Mouse (Mus musculus): Measurements from ENCODE around the gene Abhd16b. TPM values are rescaled to one million over a fixed set of nuclear protein-coding genes. Genes with fewer than 3 reads are reported as not detected.
A peak's percentile ranks its signal among the peaks of the same experiment; 100 is the strongest.

The Abhd16b gene
- polyA plus RNA-seq (2012; rRNA removed) = 0.01 TPM in 1 of 2 replicates, not detected in the other
- polyA plus RNA-seq (2014; fragmentation: Nextera tagmentation; extraction: Ambion mirVana) = not detected in 2 replicates

DNA sequence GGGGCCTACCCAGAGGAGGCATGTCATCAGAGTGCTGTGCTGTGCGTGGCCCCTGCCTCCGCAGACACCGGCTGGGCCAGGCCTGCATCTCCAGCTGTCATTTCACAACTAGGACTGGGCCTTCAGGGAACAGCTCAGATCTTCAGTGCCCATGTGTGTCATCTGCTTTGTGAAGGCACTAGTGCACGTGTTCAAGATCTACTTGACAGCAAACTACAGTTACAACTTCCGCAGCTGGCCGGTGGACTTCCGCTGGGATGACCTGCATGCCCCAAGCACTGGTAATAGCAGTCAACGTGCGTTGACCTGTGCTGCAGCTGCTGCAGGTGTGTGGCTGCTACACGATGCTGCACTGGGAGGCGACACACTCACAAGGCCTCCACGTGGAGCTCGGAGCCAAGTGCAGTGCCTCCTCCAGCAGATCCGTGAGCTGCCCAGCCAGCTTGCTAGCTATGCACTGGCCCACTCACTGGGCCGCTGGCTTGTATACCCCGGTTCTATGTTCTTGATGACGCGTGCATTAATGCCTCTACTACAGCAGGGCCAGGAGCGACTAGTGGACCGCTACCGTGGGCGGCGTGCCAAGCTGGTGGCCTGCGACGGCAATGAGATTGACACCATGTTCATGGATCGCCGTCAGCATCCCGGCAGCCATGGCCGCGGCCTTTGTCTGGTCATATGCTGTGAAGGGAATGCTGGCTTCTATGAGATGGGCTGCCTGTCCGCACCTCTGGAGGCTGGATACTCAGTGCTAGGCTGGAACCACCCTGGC is at the start of gene Abhd16b:
Abhd16b (plus strand) TSS at position 51 of the 772 bp plus-strand sequence.
- no peaks in the 10 kb centered on the region for H3K9me3 ChIP-seq (ENCODE audit: control insufficient read depth, low read length)
- no peak for ATAC-seq (ENCODE audit: insufficient read depth)
- H3K9ac ChIP-seq (replicated peaks) = no peak within 1 kb of the TSS
- no peak for TF ChIP-seq CTCF (IDR thresholded peaks at IDR 0.05; ENCODE audit: low read depth)
- TF ChIP-seq EP300 (IDR thresholded peaks at IDR 0.05; ENCODE audit: low read depth) = no peak
- peak within 1 kb of the TSS; percentile 28 for H3K4me2 ChIP-seq (ENCODE audit: low read depth)
- H3K4me3 ChIP-seq (ENCODE audit: insufficient read depth in 1 of 2, low read depth in 2 of 2, low read length in 2 of 2) = no peak within 1 kb of the TSS
- peaks cover 2 to 11% of the 10 kb centered on the region in 2 experiments for H3K4me1 ChIP-seq (replicated peaks; ENCODE audit: control insufficient read depth in 2 of 2, insufficient read depth in 2 of 2, low read length in 1 of 2)
- DNase-seq (ENCODE audit: low read depth in 3 of 3, low spot score in 3 of 3) = no peak
- no peak within 1 kb of the TSS for H3K27ac ChIP-seq
- no peaks in the 10 kb centered on the region for H3K27me3 ChIP-seq (ENCODE audit: control insufficient read depth, insufficient read depth, low read length)
- WGBS (ENCODE audit: insufficient replicate concordance) = 82% methylated on average over 31 of the region's 31 CpGs
- H3K36me3 ChIP-seq (replicated peaks; ENCODE audit: control insufficient read depth, insufficient read depth, low read depth) = no peaks in the 10 kb centered on the region

DNA sequence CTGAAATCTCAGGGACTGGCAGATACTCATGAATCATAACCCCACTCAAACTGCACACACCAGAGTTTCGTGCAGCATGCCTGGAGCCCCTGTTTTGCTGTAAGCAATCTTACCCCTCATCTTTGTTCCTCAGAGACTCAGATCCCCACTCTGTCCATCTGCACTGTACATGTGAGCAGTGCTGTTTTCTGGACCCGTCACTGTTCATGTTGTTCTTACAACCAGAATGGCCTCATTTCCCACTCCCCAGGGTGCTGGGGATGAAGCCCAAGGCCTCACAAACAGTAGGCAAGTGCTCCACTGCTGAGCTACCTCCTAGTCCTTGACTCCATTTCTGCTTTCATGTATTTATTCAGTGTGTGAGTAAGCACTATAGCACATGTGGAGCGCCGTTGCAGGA is 40.8 kb upstream of the Abhd16b start:
- H3K4me3 ChIP-seq (ENCODE audit: insufficient read depth in 1 of 2, low read depth in 2 of 2, low read length in 2 of 2) = no peak overlapping the region

DNA sequence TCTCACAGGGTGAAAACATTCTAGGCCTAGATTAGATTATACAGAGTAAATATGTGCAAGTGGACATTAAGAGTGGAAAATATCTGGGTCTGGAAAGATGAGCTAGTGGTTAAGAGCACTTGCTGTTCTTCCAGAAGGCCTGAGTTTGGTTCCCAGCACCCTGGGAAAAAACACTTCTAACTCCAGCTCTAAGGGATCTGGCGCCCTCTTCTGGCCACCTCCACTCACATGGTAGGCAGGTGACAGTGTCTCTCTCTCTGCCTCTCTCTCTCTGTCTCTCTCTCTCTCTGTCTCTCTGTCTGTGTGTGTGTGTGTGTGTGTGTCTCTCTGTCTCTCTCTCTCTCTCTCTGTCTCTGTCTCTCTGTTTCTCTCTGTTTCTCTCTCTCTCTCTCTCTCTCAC is 39.7 kb upstream of the Abhd16b start:
- Histone ChIP-seq H3K27ac (no peak overlapping the region), H3K27me3 (ENCODE audit: control insufficient read depth, insufficient read depth, low read length) (peaks cover 5% of the 10 kb centered on the region; the same call in 1 of the 2 replicates), H3K9me3 (ENCODE audit: control insufficient read depth, low read length) (peaks cover 3% of the 10 kb centered on the region), H3K4me2 (ENCODE audit: low read depth) (no peak overlapping the region), H3K9ac (replicated peaks) (no peak overlapping the region), H3K4me1 (replicated peaks; ENCODE audit: control insufficient read depth in 2 of 2, insufficient read depth in 2 of 2, low read length in 1 of 2) (peaks cover 10 to 23% of the 10 kb centered on the region in 2 experiments), H3K36me3 (replicated peaks; ENCODE audit: control insufficient read depth, insufficient read depth, low read depth) (no peaks in the 10 kb centered on the region), H3K4me3 (ENCODE audit: insufficient read depth in 1 of 2, low read depth in 2 of 2, low read length in 2 of 2) (no peak overlapping the region)
- ATAC-seq (ENCODE audit: insufficient read depth) (no peak), DNase-seq (ENCODE audit: low read depth in 3 of 3, low spot score in 3 of 3) (no peak)
- peak; percentile 71 for TF ChIP-seq CTCF (IDR thresholded peaks at IDR 0.05; ENCODE audit: low read depth)
- TF ChIP-seq EP300 (IDR thresholded peaks at IDR 0.05; ENCODE audit: low read depth) = no peak
- WGBS (ENCODE audit: insufficient replicate concordance) = 62% methylated on average over 1 of the region's 1 CpGs

More for the DNA sequence above, 40.8 kb upstream of the Abhd16b start:
- Histone ChIP-seq H3K4me2 (ENCODE audit: low read depth) (no peak overlapping the region), H3K9me3 (ENCODE audit: control insufficient read depth, low read length) (peaks cover 3% of the 10 kb centered on the region), H3K9ac (replicated peaks) (no peak overlapping the region), H3K27ac (no peak overlapping the region), H3K27me3 (ENCODE audit: control insufficient read depth, insufficient read depth, low read length) (no peaks in the 10 kb centered on the region; the same call in 1 of the 2 replicates), H3K4me1 (replicated peaks; ENCODE audit: control insufficient read depth in 2 of 2, insufficient read depth in 2 of 2, low read length in 1 of 2) (peaks cover 6 to 15% of the 10 kb centered on the region in 2 experiments), H3K36me3 (replicated peaks; ENCODE audit: control insufficient read depth, insufficient read depth, low read depth) (no peaks in the 10 kb centered on the region)
- no peak for TF ChIP-seq CTCF (IDR thresholded peaks at IDR 0.05; ENCODE audit: low read depth)
- TF ChIP-seq EP300 (IDR thresholded peaks at IDR 0.05; ENCODE audit: low read depth) = no peak
- 67% methylated on average over 4 of the region's 4 CpGs for WGBS (ENCODE audit: insufficient replicate concordance)
- ATAC-seq (ENCODE audit: insufficient read depth) (no peak), DNase-seq (ENCODE audit: low read depth in 3 of 3, low spot score in 3 of 3) (no peak)

DNA sequence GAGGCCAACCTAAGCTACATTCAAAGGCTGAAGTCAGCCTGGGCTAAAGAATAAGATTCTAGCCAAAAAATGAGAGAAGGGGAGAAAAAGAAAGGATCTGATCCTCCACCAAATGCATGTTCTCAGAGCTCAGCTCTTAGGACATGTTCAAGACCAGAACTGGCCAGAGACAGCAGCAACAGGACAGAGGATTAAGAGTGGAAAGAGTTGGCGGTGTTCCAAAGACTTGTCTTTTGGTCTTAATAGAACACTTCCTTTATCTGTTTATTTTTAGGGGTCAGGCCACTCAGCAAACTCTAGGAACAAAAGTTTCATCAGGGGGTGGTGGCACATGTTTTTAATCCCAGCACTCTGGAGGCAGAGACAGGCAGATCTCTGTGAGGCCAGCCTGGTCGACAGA is 37.1 kb upstream of the Abhd16b start:
- Histone ChIP-seq H3K36me3 (replicated peaks; ENCODE audit: control insufficient read depth, insufficient read depth, low read depth) (no peaks in the 10 kb centered on the region), H3K4me2 (ENCODE audit: low read depth) (no peak overlapping the region), H3K4me3 (ENCODE audit: insufficient read depth in 1 of 2, low read depth in 2 of 2, low read length in 2 of 2) (no peak overlapping the region), H3K9me3 (ENCODE audit: control insufficient read depth, low read length) (peaks cover 3% of the 10 kb centered on the region), H3K9ac (replicated peaks) (no peak overlapping the region), H3K4me1 (replicated peaks; ENCODE audit: control insufficient read depth in 2 of 2, insufficient read depth in 2 of 2, low read length in 1 of 2) (peaks cover 16 to 26% of the 10 kb centered on the region in 2 experiments), H3K27ac (no peak overlapping the region), H3K27me3 (ENCODE audit: control insufficient read depth, insufficient read depth, low read length) (peaks cover 6% of the 10 kb centered on the region; the same call in 1 of the 2 replicates)
- ATAC-seq (ENCODE audit: insufficient read depth) (no peak), DNase-seq (ENCODE audit: low read depth in 3 of 3, low spot score in 3 of 3) (no peak)
- TF ChIP-seq CTCF (IDR thresholded peaks at IDR 0.05; ENCODE audit: low read depth) (no peak), EP300 (IDR thresholded peaks at IDR 0.05; ENCODE audit: low read depth) (no peak)
- WGBS (ENCODE audit: insufficient replicate concordance) = 65% methylated on average over 2 of the region's 2 CpGs

DNA sequence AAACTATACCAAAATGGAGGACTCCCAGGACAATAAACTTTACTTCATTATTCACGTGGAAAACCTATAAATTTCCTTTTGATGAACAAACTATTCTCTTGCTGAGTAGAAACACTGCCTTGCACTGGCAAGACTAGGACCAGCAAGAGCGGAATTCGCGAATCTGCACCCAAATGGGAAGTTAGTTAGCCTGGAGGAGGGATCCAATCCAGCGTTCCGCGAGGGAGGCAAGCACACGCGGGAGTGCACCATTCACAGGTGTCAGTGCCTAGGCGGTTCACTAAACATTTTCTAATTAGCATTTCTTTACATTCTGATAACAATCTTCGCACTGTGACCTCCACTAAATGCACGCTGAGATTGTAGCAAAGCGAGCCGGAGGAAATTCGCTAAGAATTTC is 35.2 kb upstream of the Abhd16b start:
- Histone ChIP-seq H3K27me3 (ENCODE audit: control insufficient read depth, insufficient read depth, low read length) (peaks cover 6% of the 10 kb centered on the region; the same call in 1 of the 2 replicates), H3K36me3 (replicated peaks; ENCODE audit: control insufficient read depth, insufficient read depth, low read depth) (no peaks in the 10 kb centered on the region), H3K27ac (no peak overlapping the region), H3K4me1 (replicated peaks; ENCODE audit: control insufficient read depth in 2 of 2, insufficient read depth in 2 of 2, low read length in 1 of 2) (peaks cover 33 to 39% of the 10 kb centered on the region in 2 experiments), H3K9ac (replicated peaks) (peak overlapping the region; percentile 86), H3K4me3 (ENCODE audit: insufficient read depth in 1 of 2, low read depth in 2 of 2, low read length in 2 of 2) (peak overlapping the region; percentile 65 to 97), H3K9me3 (ENCODE audit: control insufficient read depth, low read length) (peaks cover 3% of the 10 kb centered on the region), H3K4me2 (ENCODE audit: low read depth) (peak overlapping the region; percentile 96)
- no peak for ATAC-seq (ENCODE audit: insufficient read depth)
- TF ChIP-seq CTCF (IDR thresholded peaks at IDR 0.05; ENCODE audit: low read depth) (no peak), EP300 (IDR thresholded peaks at IDR 0.05; ENCODE audit: low read depth) (no peak)
- 7% methylated on average over 15 of the region's 15 CpGs for WGBS (ENCODE audit: insufficient replicate concordance)
- no peak for DNase-seq (ENCODE audit: low read depth in 3 of 3, low spot score in 3 of 3)
